Mouse (Mus musculus): Measurements from ENCODE around the gene Gtf2i.

DNA sequence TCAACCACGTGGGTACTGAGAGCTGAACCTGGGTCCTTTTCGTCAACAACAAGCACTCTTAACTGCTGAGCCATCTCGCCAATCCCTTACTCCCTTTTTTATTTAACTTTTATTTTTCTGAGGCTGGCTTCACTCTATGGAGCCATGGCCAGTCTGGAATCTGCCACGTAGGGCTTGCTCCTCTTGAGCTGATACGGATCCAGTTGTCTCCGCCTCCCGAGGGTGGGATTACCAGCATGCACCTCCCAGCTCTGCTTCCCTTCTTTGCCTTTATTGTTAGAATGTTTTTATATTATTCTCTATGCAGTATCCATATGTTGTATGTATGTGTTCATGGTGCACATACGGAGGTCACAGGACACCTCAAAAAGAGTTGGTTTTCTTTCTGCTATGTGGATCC is 29.5 kb upstream of the Gtf2i start:
- TF ChIP-seq MAZ (IDR thresholded peaks at IDR 0.05; ENCODE audit: low read depth, low read length) (no peak), USF1 (IDR thresholded peaks at IDR 0.05; ENCODE audit: low read depth, low read length) (no peak), CTCF (conservative IDR thresholded peaks at IDR 0.05 in 1 of 2, IDR thresholded peaks at IDR 0.05 in 1 of 2; ENCODE audit: low read depth in 2 of 2, low read length in 2 of 2) (no peak), POLR2AphosphoS2 (IDR thresholded peaks at IDR 0.05; ENCODE audit: low read depth, low read length) (no peak), POLR2A (IDR thresholded peaks at IDR 0.05; ENCODE audit: low read depth, low read length) (no peak), CHD2 (IDR thresholded peaks at IDR 0.05; ENCODE audit: low read length) (no peak)

All from CH12.LX (cell line).